Mouse (Mus musculus) lung, embryonic 15.5 days (tissue): Measurements from ENCODE around the gene Clgn. TPM values are rescaled to one million over a fixed set of nuclear protein-coding genes. Genes with fewer than 3 reads are reported as not detected.
"Not testable (repeated sequence)": the region's sequence is repeated elsewhere in the genome, so short reads cannot be mapped to it uniquely, and the experiment has no call there.

Experiments used
- ATAC-seq: fragments of 200-750 bp; cut with Nextera tagmentation; 2 replicates; pipeline ENCODE4 v1.8.0; 2017; ENCODE audit warnings: moderate number of reproducible peaks, borderline replicate concordance; ENCODE audit not compliant: low FRiP score, low TSS enrichment; ENCODE audit errors: extremely low read depth
- H3K27ac ChIP-seq: fragments of 300-500 bp; sonication (generic); 2 replicates; pipeline ENCODE4 v1.5.1; 2015; ENCODE audit warnings: moderate library complexity, mild to moderate bottlenecking, inconsistent platforms
- H3K27me3 ChIP-seq: fragments of 300-500 bp; sonication (generic); 2 replicates; pipeline ENCODE4 v1.6.1; 2015; ENCODE audit warnings: inconsistent platforms
- H3K36me3 ChIP-seq: fragments of 300-500 bp; sonication (generic); 2 replicates; pipeline ENCODE4 v1.6.1; 2015; ENCODE audit warnings: inconsistent platforms
- H3K4me1 ChIP-seq: fragments of 300-500 bp; sonication (generic); 2 replicates; pipeline ENCODE4 v1.6.1; 2015; ENCODE audit warnings: inconsistent platforms
- H3K4me2 ChIP-seq: fragments of 300-500 bp; sonication (generic); 2 replicates; pipeline ENCODE4 v1.6.1; 2015; ENCODE audit warnings: inconsistent platforms, mild to moderate bottlenecking, moderate library complexity
- H3K4me3 ChIP-seq: fragments of 300-500 bp; sonication (generic); 2 replicates; pipeline ENCODE4 v1.5.1; 2015; ENCODE audit warnings: mild to moderate bottlenecking, inconsistent platforms
- H3K9ac ChIP-seq: fragments of 300-500 bp; sonication (generic); 2 replicates; pipeline ENCODE4 v1.6.1; 2015; ENCODE audit warnings: inconsistent platforms
- H3K9me3 ChIP-seq: fragments of 300-500 bp; sonication (generic); 2 replicates; pipeline ENCODE4 v1.6.1; 2016; ENCODE audit warnings: inconsistent platforms
- WGBS: fragments of 180-500 bp; shearing (Covaris S2); methylation state at CpG from one replicate; pipeline ENCODE4 v1.1.7; 2015; 5-methylcytosine and 5-hydroxymethylcytosine counted together
- polyA plus RNA-seq: library from polyadenylated mRNA; unstranded; fragments of >200 nt; fragmentation: Nextera tagmentation; extraction: Ambion mirVana; gene quantifications from 2 replicates; pipeline ENCODE4 v1.2.1, GENCODE M21; 2015

Clgn gene
- polyA plus RNA-seq, 1 experiment from 2014 or later, result 0.19 TPM

- H3K36me3 ChIP-seq, result no peaks in the 10 kb centered on the region
- no peaks in the 10 kb centered on the region for H3K9me3 ChIP-seq
- no peak overlapping the region for H3K4me3 ChIP-seq
- no peak overlapping the region for H3K27ac ChIP-seq
- H3K4me2 ChIP-seq, result no peak overlapping the region
- no peak overlapping the region for H3K9ac ChIP-seq
- 52% methylated on average over 11 of the region's 11 CpGs for WGBS
- H3K4me1 ChIP-seq, result peaks cover 20% of the 10 kb centered on the region
- H3K27me3 ChIP-seq, result no peaks in the 10 kb centered on the region
- no peak for ATAC-seq
Measured at GRCm38 (mm10) chr8:83426104-83426759, 36.6 kb downstream of the Clgn start.

DNA sequence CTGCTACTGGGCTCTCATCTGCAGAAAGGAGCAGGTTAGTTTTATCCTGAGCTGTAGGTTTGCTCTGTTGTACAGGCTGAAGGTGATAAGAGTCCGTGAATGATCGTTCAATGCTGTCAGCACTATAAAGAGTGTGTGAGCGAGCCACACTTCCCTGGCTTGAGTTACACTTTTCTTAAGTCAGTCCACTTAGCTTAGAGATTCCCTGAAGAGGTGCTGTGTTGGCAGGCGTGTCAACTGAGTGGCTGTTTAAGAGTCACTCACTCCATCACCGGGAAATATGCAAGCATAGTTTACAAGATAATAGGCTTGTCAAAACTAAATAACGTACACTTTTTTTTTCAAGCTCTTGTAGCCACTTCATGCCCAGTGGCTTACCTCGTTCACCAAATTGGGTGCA is 37.3 kb downstream of the Clgn start:
- Histone ChIP-seq H3K4me1 (peaks cover 20% of the 10 kb centered on the region), H3K9ac (no peak overlapping the region), H3K27me3 (no peaks in the 10 kb centered on the region), H3K4me3 (no peak overlapping the region), H3K4me2 (no peak overlapping the region; the same call in 1 of the 2 replicates), H3K27ac (no peak overlapping the region), H3K9me3 (no peaks in the 10 kb centered on the region), H3K36me3 (no peaks in the 10 kb centered on the region)
- WGBS, result 14% methylated on average over 7 of the region's 7 CpGs
- ATAC-seq, result no peak

- not testable (repeated sequence) for H3K4me2 ChIP-seq, ATAC-seq, H3K27me3 ChIP-seq, H3K4me3 ChIP-seq, H3K27ac ChIP-seq, H3K9ac ChIP-seq, H3K9me3 ChIP-seq, H3K36me3 ChIP-seq
- 81% methylated on average over 3 of the region's 3 CpGs for WGBS
- H3K4me1 ChIP-seq, result peaks cover 17% of the 10 kb centered on the region
Measured at GRCm38 (mm10) chr8:83428621-83429020, 39.0 kb downstream of the Clgn start.

GRCm38 (mm10) chr8:83429071-83429524 is 39.4 kb downstream of the Clgn start:
- 56% methylated on average over 4 of the region's 4 CpGs for WGBS
- H3K27me3 ChIP-seq, result no peaks in the 10 kb centered on the region
- H3K4me3 ChIP-seq, result no peak overlapping the region
- no peak overlapping the region for H3K27ac ChIP-seq
- no peaks in the 10 kb centered on the region for H3K9me3 ChIP-seq
- no peak overlapping the region for H3K4me2 ChIP-seq
- peaks cover 13% of the 10 kb centered on the region; the same call in 1 of the 2 replicates for H3K36me3 ChIP-seq
- peaks cover 17% of the 10 kb centered on the region for H3K4me1 ChIP-seq
- H3K9ac ChIP-seq, result no peak overlapping the region
- peak; percentile 55; the same call in 1 of the 2 replicates for ATAC-seq

DNA sequence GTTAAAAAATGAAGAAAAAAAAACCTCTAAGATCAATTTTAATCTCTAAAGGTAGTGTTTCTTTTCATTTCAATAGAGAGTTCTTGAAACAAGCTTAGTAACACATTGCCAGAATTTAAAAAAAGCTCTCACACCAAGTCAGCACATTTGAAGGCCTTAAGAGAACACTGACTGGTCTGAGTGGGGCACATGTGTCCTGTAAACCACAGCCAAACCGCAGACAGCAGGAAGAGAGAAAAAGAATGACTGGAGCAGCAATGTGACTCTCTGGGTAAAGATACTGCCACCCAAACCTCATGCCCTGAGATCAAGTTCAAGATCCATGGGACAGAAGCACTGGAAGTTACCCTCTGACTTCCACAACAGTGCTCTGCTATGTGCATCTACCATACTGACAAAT is 47.4 kb downstream of the Clgn start:
- 80% methylated on average over 1 of the region's 1 CpGs for WGBS
- no peak overlapping the region for H3K9ac ChIP-seq
- no peak for ATAC-seq

DNA sequence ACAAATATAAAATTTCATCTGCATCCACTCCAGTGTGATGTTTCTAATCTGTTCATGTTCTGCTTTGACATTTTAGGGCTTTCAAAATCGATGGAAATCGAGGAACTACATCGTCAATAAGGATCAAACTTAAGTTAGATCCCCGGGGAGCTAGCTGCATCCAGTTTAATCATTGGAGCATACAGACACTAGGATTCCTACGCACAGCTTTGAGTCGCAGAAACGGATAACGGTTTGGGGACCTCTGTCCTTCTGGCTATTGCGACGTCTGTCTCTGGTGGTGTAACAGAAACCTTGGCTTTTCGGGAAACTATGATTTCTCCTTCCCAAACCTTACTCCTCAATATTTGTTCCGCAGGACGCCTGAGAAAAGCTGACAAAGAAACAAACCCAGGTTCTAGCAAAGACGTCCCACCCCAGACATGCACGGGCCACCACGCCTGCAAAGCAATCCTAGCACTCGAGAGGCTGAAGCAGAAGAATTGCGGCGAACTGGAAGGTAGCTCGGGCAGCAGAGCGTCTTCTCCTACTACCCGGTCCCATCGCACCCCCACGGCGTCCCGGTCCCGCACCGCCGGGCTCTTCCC is 52.1 kb downstream of the Clgn start:
- no peak; the same call in 1 of the 2 replicates for ATAC-seq
- 2% methylated on average over 29 of the region's 29 CpGs for WGBS
- H3K36me3 ChIP-seq, result peaks cover 8% of the 10 kb centered on the region; the same call in 1 of the 2 replicates
- H3K4me3 ChIP-seq, result peak overlapping the region; percentile 83
- no peaks in the 10 kb centered on the region for H3K9me3 ChIP-seq
- peak overlapping the region; percentile 86 for H3K9ac ChIP-seq
- peak overlapping the region; percentile 75 for H3K4me2 ChIP-seq
- H3K4me1 ChIP-seq, result peaks cover 14% of the 10 kb centered on the region
- H3K27ac ChIP-seq, result peak overlapping the region; percentile 91
- no peaks in the 10 kb centered on the region for H3K27me3 ChIP-seq

More for the DNA sequence above, 47.4 kb downstream of the Clgn start:
- Histone ChIP-seq H3K27ac (no peak overlapping the region), H3K9me3 (no peaks in the 10 kb centered on the region), H3K4me1 (peaks cover 14% of the 10 kb centered on the region), H3K4me3 (no peak overlapping the region), H3K27me3 (no peaks in the 10 kb centered on the region), H3K36me3 (peaks cover 28% of the 10 kb centered on the region; the same call in 1 of the 2 replicates), H3K4me2 (no peak overlapping the region)

DNA sequence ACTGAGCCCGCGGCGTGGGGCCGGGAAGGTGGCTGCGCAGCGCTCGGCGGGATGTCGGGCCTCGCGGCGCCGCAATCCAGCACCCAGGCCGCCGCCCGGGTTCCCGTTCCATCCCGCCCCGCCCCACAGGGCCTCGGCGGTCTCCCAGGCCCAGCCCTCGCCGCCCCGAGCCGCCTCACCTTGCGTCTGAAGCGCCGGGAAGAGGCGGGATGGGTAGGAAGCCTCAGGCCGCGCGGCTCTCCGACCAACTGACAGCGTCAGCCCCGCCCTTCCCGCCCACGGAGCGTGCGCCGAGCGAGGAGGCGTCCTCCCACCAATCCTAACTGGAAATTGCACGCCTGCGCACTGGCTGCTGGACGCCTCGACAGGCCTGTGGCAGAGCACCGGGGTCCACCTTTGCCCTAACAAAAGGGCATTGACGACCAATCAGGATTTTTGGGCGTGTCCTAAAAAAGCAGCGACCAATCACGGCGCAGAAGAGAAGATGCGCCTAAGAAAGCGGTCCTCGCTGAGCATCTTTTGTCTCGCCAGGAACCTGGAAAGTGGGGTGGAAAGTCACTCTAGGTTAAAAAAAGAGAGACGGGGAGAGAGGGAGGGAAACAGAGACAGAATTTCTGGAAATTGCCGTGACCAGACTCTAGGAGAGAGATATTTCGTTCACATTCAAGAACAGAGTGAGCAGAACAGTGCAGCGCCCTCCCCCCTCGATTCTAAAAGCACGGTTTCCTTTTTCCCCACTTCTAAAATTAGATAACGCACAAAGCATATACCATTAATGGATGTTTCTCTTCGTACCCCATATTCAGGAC is 52.8 kb downstream of the Clgn start:
- WGBS, result under 1% methylated on average over 61 of the region's 64 CpGs
- H3K27ac ChIP-seq, result peak overlapping the region; percentile 91

DNA sequence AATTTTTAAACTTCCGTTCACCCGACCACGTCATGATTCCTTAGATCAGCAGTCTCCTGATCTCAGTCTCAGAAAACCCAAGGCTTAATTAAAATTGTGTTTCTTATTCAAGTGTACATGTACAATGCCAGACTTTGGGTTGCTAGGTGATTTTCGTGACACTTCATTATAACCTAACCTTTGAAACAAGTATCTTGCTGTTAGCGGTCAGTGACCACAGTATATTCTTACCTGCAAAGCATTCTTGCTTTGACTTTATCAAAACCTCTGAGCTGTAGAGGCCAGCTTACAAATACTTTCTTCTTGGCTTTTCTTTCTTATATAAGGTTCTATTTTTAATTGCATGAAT is 53.4 kb downstream of the Clgn start:
- H3K36me3 ChIP-seq, result no peaks in the 10 kb centered on the region; the same call in 1 of the 2 replicates
- H3K27me3 ChIP-seq, result no peaks in the 10 kb centered on the region
- H3K9ac ChIP-seq, result 0 out of 2 replicates have a peak overlapping the region, but pooled peaks have one; percentile 10
- WGBS, result 24% methylated on average over 5 of the region's 5 CpGs
- H3K9me3 ChIP-seq, result no peaks in the 10 kb centered on the region
- H3K4me1 ChIP-seq, result peaks cover 14% of the 10 kb centered on the region
- no peak; the same call in 1 of the 2 replicates for ATAC-seq
- H3K4me2 ChIP-seq, result peak overlapping the region; percentile 75
- peak overlapping the region; percentile 83 for H3K4me3 ChIP-seq
- H3K27ac ChIP-seq, result peak overlapping the region; percentile 49

More for the DNA sequence above, 52.8 kb downstream of the Clgn start:
- Histone ChIP-seq H3K27me3 (no peaks in the 10 kb centered on the region), H3K36me3 (peaks cover 3% of the 10 kb centered on the region; the same call in 1 of the 2 replicates), H3K4me2 (peak overlapping the region; percentile 75), H3K9ac (peak overlapping the region; percentile 86), H3K9me3 (no peaks in the 10 kb centered on the region), H3K4me1 (peaks cover 14% of the 10 kb centered on the region), H3K4me3 (peak overlapping the region; percentile 83)
- peak; percentile 100 for ATAC-seq

GRCm38 (mm10) chr8:83449960-83450359 is 60.3 kb downstream of the Clgn start:
- 61% methylated on average over 1 of the region's 1 CpGs for WGBS

DNA sequence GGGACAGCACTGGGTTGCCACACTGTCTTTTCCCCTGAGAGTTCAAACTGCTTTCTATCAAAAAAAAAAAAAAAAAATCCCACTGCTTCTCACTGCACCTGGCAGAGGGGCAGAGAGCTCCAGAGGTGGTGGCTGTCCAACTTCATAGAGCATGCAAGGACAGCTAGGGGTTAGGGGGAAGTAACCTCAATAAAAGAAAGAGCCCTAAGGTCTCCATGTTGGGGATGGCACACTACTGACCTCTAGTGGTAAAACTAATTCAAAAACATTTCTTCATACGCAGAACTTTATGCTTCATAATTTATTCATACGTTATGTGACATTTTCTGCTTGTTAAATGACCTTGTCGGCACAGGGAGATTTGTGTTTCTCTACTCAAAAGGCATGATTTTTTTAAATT is 61.4 kb downstream of the Clgn start:
- Histone ChIP-seq H3K27ac (no peak overlapping the region), H3K4me1 (no peaks in the 10 kb centered on the region), H3K4me2 (no peak overlapping the region), H3K27me3 (no peaks in the 10 kb centered on the region), H3K4me3 (no peak overlapping the region), H3K9me3 (no peaks in the 10 kb centered on the region), H3K9ac (no peak overlapping the region), H3K36me3 (no peaks in the 10 kb centered on the region)
- 14% methylated on average over 3 of the region's 3 CpGs for WGBS
- ATAC-seq, result no peak

More at GRCm38 (mm10) chr8:83449960-83450359, 60.3 kb downstream of the Clgn start:
- no peaks in the 10 kb centered on the region for H3K9me3 ChIP-seq
- no peak overlapping the region for H3K9ac ChIP-seq
- ATAC-seq, result no peak
- no peaks in the 10 kb centered on the region for H3K27me3 ChIP-seq
- H3K36me3 ChIP-seq, result no peaks in the 10 kb centered on the region
- no peak overlapping the region for H3K4me3 ChIP-seq
- no peak overlapping the region for H3K4me2 ChIP-seq
- no peak overlapping the region for H3K27ac ChIP-seq
- H3K4me1 ChIP-seq, result no peaks in the 10 kb centered on the region

GRCm38 (mm10) chr8:83457121-83457520 is 67.5 kb downstream of the Clgn start:
- 44% methylated on average over 6 of the region's 6 CpGs for WGBS
- H3K4me2 ChIP-seq, result peak overlapping the region; percentile 8; the same call in 1 of the 2 replicates
- H3K9ac ChIP-seq, result no peak overlapping the region
- H3K9me3 ChIP-seq, result no peaks in the 10 kb centered on the region
- no peaks in the 10 kb centered on the region for H3K36me3 ChIP-seq
- no peaks in the 10 kb centered on the region for H3K27me3 ChIP-seq
- no peak overlapping the region for H3K27ac ChIP-seq
- no peaks in the 10 kb centered on the region; the same call in 1 of the 2 replicates for H3K4me1 ChIP-seq
- no peak overlapping the region for H3K4me3 ChIP-seq
- no peak for ATAC-seq
